Mouse (Mus musculus): ENCODE results near the gene Prpf31. TPM values are rescaled to one million over a fixed set of nuclear protein-coding genes. Genes with fewer than 3 reads are reported as not detected.

The Prpf31 gene
- total and polyA plus RNA-seq, 3 experiments: 43.3 to 97.9 (median 59.2) TPM

- Histone ChIP-seq H3K36me3 (replicated peaks) (peaks cover 69% of the 10 kb centered on the region), H3K4me1 (ENCODE audit: insufficient read depth, low read depth, low read length) (peaks cover 56% of the 10 kb centered on the region), H3K9me3 (replicated peaks) (no peaks in the 10 kb centered on the region), H3K4me3 (ENCODE audit: low read depth, low read length) (peak overlapping the region; percentile 86), H3K27me3 (ENCODE audit: insufficient read depth, low read length) (no peaks in the 10 kb centered on the region)
- TF ChIP-seq GATA2 (IDR thresholded peaks at IDR 0.05; ENCODE audit: borderline replicate concordance, low read depth, low read length) (no peak), TAL1 (conservative IDR thresholded peaks at IDR 0.05; ENCODE audit: low read depth, low read length) (no peak), GATA1 (IDR thresholded peaks at IDR 0.05; ENCODE audit: borderline replicate concordance, low read length) (no peak), CTCF (IDR thresholded peaks at IDR 0.05; ENCODE audit: low read depth, low read length) (no peak), POLR2AphosphoS5 (IDR thresholded peaks at IDR 0.05; ENCODE audit: insufficient replicate concordance, low read depth, low read length) (no peak)
- no peak for ATAC-seq (ENCODE audit: extremely low read depth, insufficient number of reproducible peaks, low FRiP score, poor library complexity, severe bottlenecking)
- DNase-seq (ENCODE audit: low spot score): no peak
These were observed 14.5 kb downstream of the Prpf31 start for GRCm38 (mm10) chr7:3644348-3644671.

GRCm38 (mm10) chr7:3644672-3645487, 15.1 kb downstream of the Prpf31 start, which contains the start of gene Cnot3:
Gene Cnot3, plus strand, starts transcription at chr7:3645268.
- no peaks in the 10 kb centered on the region for H3K27me3 ChIP-seq (ENCODE audit: insufficient read depth, low read length)
- TF ChIP-seq POLR2AphosphoS5 (IDR thresholded peaks at IDR 0.05; ENCODE audit: insufficient replicate concordance, low read depth, low read length): no peak
- TF ChIP-seq TAL1 (conservative IDR thresholded peaks at IDR 0.05; ENCODE audit: low read depth, low read length): no peak
- TF ChIP-seq CTCF (IDR thresholded peaks at IDR 0.05; ENCODE audit: low read depth, low read length): no peak
- no peak for TF ChIP-seq GATA1 (IDR thresholded peaks at IDR 0.05; ENCODE audit: borderline replicate concordance, low read length)
- no peak for TF ChIP-seq GATA2 (IDR thresholded peaks at IDR 0.05; ENCODE audit: borderline replicate concordance, low read depth, low read length)
- H3K4me1 ChIP-seq (ENCODE audit: insufficient read depth, low read depth, low read length): peaks cover 56% of the 10 kb centered on the region
- peak within 1 kb of the TSS; percentile 86 for H3K4me3 ChIP-seq (ENCODE audit: low read depth, low read length)
- peaks cover 69% of the 10 kb centered on the region for H3K36me3 ChIP-seq (replicated peaks)
- ATAC-seq (ENCODE audit: extremely low read depth, insufficient number of reproducible peaks, low FRiP score, poor library complexity, severe bottlenecking) (peak; percentile 90), DNase-seq (ENCODE audit: low spot score) (peak; percentile 94)
- no peaks in the 10 kb centered on the region for H3K9me3 ChIP-seq (replicated peaks)

- peaks cover 61% of the 10 kb centered on the region for H3K4me1 ChIP-seq (ENCODE audit: insufficient read depth, low read depth, low read length)
- no peak for TF ChIP-seq GATA2 (IDR thresholded peaks at IDR 0.05; ENCODE audit: borderline replicate concordance, low read depth, low read length)
- no peak for TF ChIP-seq TAL1 (conservative IDR thresholded peaks at IDR 0.05; ENCODE audit: low read depth, low read length)
- no peak for TF ChIP-seq GATA1 (IDR thresholded peaks at IDR 0.05; ENCODE audit: borderline replicate concordance, low read length)
- TF ChIP-seq POLR2AphosphoS5 (IDR thresholded peaks at IDR 0.05; ENCODE audit: insufficient replicate concordance, low read depth, low read length): no peak
- TF ChIP-seq CTCF (IDR thresholded peaks at IDR 0.05; ENCODE audit: low read depth, low read length): no peak
- peaks cover 69% of the 10 kb centered on the region for H3K36me3 ChIP-seq (replicated peaks)
- H3K9me3 ChIP-seq (replicated peaks): no peaks in the 10 kb centered on the region
- DNase-seq (ENCODE audit: low spot score) (peak; percentile 32), ATAC-seq (ENCODE audit: extremely low read depth, insufficient number of reproducible peaks, low FRiP score, poor library complexity, severe bottlenecking) (no peak)
- peak overlapping the region; percentile 86 for H3K4me3 ChIP-seq (ENCODE audit: low read depth, low read length)
- no peaks in the 10 kb centered on the region for H3K27me3 ChIP-seq (ENCODE audit: insufficient read depth, low read length)
These were observed 15.8 kb downstream of the Prpf31 start for GRCm38 (mm10) chr7:3645488-3646025.

GRCm38 (mm10) chr7:3646188-3646587, 16.4 kb downstream of the Prpf31 start:
- Histone ChIP-seq H3K4me3 (ENCODE audit: low read depth, low read length) (peak overlapping the region; percentile 86), H3K4me1 (ENCODE audit: insufficient read depth, low read depth, low read length) (peaks cover 64% of the 10 kb centered on the region), H3K36me3 (replicated peaks) (peaks cover 69% of the 10 kb centered on the region), H3K27me3 (ENCODE audit: insufficient read depth, low read length) (no peaks in the 10 kb centered on the region), H3K9me3 (replicated peaks) (no peaks in the 10 kb centered on the region)
- no peak for DNase-seq (ENCODE audit: low spot score)
- no peak for ATAC-seq (ENCODE audit: extremely low read depth, insufficient number of reproducible peaks, low FRiP score, poor library complexity, severe bottlenecking)
- TF ChIP-seq TAL1 (conservative IDR thresholded peaks at IDR 0.05; ENCODE audit: low read depth, low read length) (no peak), CTCF (IDR thresholded peaks at IDR 0.05; ENCODE audit: low read depth, low read length) (no peak), GATA1 (IDR thresholded peaks at IDR 0.05; ENCODE audit: borderline replicate concordance, low read length) (no peak), GATA2 (IDR thresholded peaks at IDR 0.05; ENCODE audit: borderline replicate concordance, low read depth, low read length) (no peak), POLR2AphosphoS5 (IDR thresholded peaks at IDR 0.05; ENCODE audit: insufficient replicate concordance, low read depth, low read length) (no peak)

- no peak for DNase-seq (ENCODE audit: low spot score)
- Histone ChIP-seq H3K9me3 (replicated peaks) (no peaks in the 10 kb centered on the region), H3K4me1 (ENCODE audit: insufficient read depth, low read depth, low read length) (peaks cover 64% of the 10 kb centered on the region), H3K27me3 (ENCODE audit: insufficient read depth, low read length) (no peaks in the 10 kb centered on the region), H3K36me3 (replicated peaks) (peaks cover 69% of the 10 kb centered on the region), H3K4me3 (ENCODE audit: low read depth, low read length) (peak overlapping the region; percentile 86)
- TF ChIP-seq TAL1 (conservative IDR thresholded peaks at IDR 0.05; ENCODE audit: low read depth, low read length): no peak
- no peak for TF ChIP-seq GATA1 (IDR thresholded peaks at IDR 0.05; ENCODE audit: borderline replicate concordance, low read length)
- TF ChIP-seq CTCF (IDR thresholded peaks at IDR 0.05; ENCODE audit: low read depth, low read length): no peak
- no peak for TF ChIP-seq GATA2 (IDR thresholded peaks at IDR 0.05; ENCODE audit: borderline replicate concordance, low read depth, low read length)
- no peak for TF ChIP-seq POLR2AphosphoS5 (IDR thresholded peaks at IDR 0.05; ENCODE audit: insufficient replicate concordance, low read depth, low read length)
- no peak for ATAC-seq (ENCODE audit: extremely low read depth, insufficient number of reproducible peaks, low FRiP score, poor library complexity, severe bottlenecking)
These were observed 16.9 kb downstream of the Prpf31 start for GRCm38 (mm10) chr7:3646641-3647040.

- no peak for ATAC-seq (ENCODE audit: extremely low read depth, insufficient number of reproducible peaks, low FRiP score, poor library complexity, severe bottlenecking)
These were observed 27.2 kb downstream of the Prpf31 start for GRCm38 (mm10) chr7:3656966-3657365.

More at GRCm38 (mm10) chr7:3656966-3657365, 27.2 kb downstream of the Prpf31 start:
- Histone ChIP-seq H3K27me3 (ENCODE audit: insufficient read depth, low read length) (no peaks in the 10 kb centered on the region), H3K36me3 (replicated peaks) (peaks cover 100% of the 10 kb centered on the region), H3K4me1 (ENCODE audit: insufficient read depth, low read depth, low read length) (peaks cover 27% of the 10 kb centered on the region), H3K4me3 (ENCODE audit: low read depth, low read length) (no peak overlapping the region), H3K9me3 (replicated peaks) (no peaks in the 10 kb centered on the region)
- TF ChIP-seq POLR2AphosphoS5 (IDR thresholded peaks at IDR 0.05; ENCODE audit: insufficient replicate concordance, low read depth, low read length) (no peak), CTCF (IDR thresholded peaks at IDR 0.05; ENCODE audit: low read depth, low read length) (no peak), GATA1 (IDR thresholded peaks at IDR 0.05; ENCODE audit: borderline replicate concordance, low read length) (no peak), TAL1 (conservative IDR thresholded peaks at IDR 0.05; ENCODE audit: low read depth, low read length) (no peak), GATA2 (IDR thresholded peaks at IDR 0.05; ENCODE audit: borderline replicate concordance, low read depth, low read length) (no peak)
- no peak for DNase-seq (ENCODE audit: low spot score)
